In the genomic region with DNA sequence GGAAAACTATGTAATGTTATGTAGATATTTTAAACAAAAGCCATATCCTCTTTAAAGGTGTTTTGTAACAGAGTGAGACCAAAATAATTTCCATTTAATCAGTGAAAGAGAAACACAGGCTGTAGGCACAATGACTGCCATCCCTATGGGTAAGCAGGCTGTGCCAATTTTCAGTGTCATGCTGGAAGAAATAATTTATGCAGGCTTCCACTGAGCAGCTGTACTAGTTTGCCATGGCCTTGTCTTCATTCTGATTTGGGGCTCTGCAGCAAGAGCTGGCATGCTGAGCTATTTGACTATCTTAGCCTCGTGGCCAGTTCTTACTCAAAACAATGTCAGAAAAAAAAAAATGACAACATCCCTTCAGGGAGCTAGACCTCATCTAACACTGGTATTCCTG, we compare ENCODE assay signal across 23 mouse cellular contexts.
DNase-seq lines count a peak whose midpoint lies in the region; ATAC-seq and TF ChIP-seq lines count a peak whose summit lies in the region.
"Had no signal": no experiment of that assay in that cellular context is flagged by ENCODE, and none has a peak within 500 bp of the region (broad histone marks: within the 10 kb centered on the region; RNA-seq: fewer than 3 reads in every experiment).

No protein-coding gene starts in this region.

- TF ChIP-seq CTCF in midbrain, postnatal 0 days (IDR thresholded peaks at IDR 0.05) = no peak

- no peaks in the 10 kb centered on the region for H3K27me3 ChIP-seq in hindbrain, embryonic 15.5 days
- H3K27me3 ChIP-seq in hindbrain, embryonic 12.5 days = no peaks in the 10 kb centered on the region
- H3K27me3 ChIP-seq in midbrain, postnatal 0 days (ENCODE audit: insufficient read depth, low read length) = no peaks in the 10 kb centered on the region
- H3K27me3 ChIP-seq in midbrain, embryonic 13.5 days = no peaks in the 10 kb centered on the region
- no peaks in the 10 kb centered on the region for H3K27me3 ChIP-seq in kidney, embryonic 15.5 days
- H3K27me3 ChIP-seq: CH12.LX; embryonic facial prominence, embryonic 12.5 days; heart, embryonic 15.5 days; limb, embryonic 12.5 days; neural tube, embryonic 13.5 days; Patski had no signal

- 24% methylated on average over 1 of the region's 1 CpGs for WGBS in hindbrain, embryonic 15.5 days
- whole genome bisulfite sequencing in hindbrain, embryonic 12.5 days = 40% methylated on average over 1 of the region's 1 CpGs
- 10% methylated on average over 1 of the region's 1 CpGs for WGBS in midbrain, postnatal 0 days
- WGBS in midbrain, embryonic 13.5 days = 32% methylated on average over 1 of the region's 1 CpGs
- WGBS in kidney, embryonic 15.5 days = 64% methylated on average over 1 of the region's 1 CpGs

- no peak overlapping the region for H3K4me2 ChIP-seq in hindbrain, embryonic 15.5 days
- H3K4me2 ChIP-seq in hindbrain, embryonic 12.5 days (replicated peaks) = no peak overlapping the region
- H3K4me2 ChIP-seq in midbrain, postnatal 0 days (ENCODE audit: low read depth, low read length, poor library complexity, severe bottlenecking) = no peak overlapping the region
- no peak overlapping the region for H3K4me2 ChIP-seq in midbrain, embryonic 13.5 days (replicated peaks)
- no peak overlapping the region for H3K4me2 ChIP-seq in kidney, embryonic 15.5 days
- H3K4me2 ChIP-seq: embryonic facial prominence, embryonic 12.5 days; heart, embryonic 15.5 days; limb, embryonic 12.5 days; liver, embryonic 11.5 days; neural tube, embryonic 13.5 days had no signal

- no peak overlapping the region for H3K27ac ChIP-seq in hindbrain, embryonic 15.5 days (replicated peaks)
- no peak overlapping the region for H3K27ac ChIP-seq in hindbrain, embryonic 12.5 days
- H3K27ac ChIP-seq in midbrain, postnatal 0 days (ENCODE audit: low read depth, low read length) = no peak overlapping the region
- no peak overlapping the region for H3K27ac ChIP-seq in midbrain, embryonic 13.5 days
- no peak overlapping the region for H3K27ac ChIP-seq in kidney, embryonic 15.5 days
- H3K27ac ChIP-seq: embryonic facial prominence, embryonic 12.5 days; heart, embryonic 15.5 days; limb, embryonic 12.5 days; macrophage; neural tube, embryonic 13.5 days had no signal

- DNase-seq in cerebellum, postnatal 10 days = peak; percentile 21 to 34
- no peak for DNase-seq in cerebellum, adult 9-10 months
- DNase-seq in midbrain, postnatal 0 days (ENCODE audit: low spot score) = peak; percentile 51
- DNase-seq: cerebellum, adult 11-12 months; cerebellum, postnatal 25 days; heart, postnatal 36 days; kidney, adult 8-10 months; kidney, postnatal 14 days; liver, postnatal 0 days had no signal

- ATAC-seq in hindbrain, embryonic 15.5 days (ENCODE audit: low FRiP score, low read depth) = peak; percentile 77; the same call in 1 of the 2 replicates
- no peak for ATAC-seq in hindbrain, embryonic 12.5 days (ENCODE audit: low FRiP score)
- ATAC-seq in midbrain, postnatal 0 days (ENCODE audit: low FRiP score) = no peak
- no peak for ATAC-seq in midbrain, embryonic 13.5 days
- no peak for ATAC-seq in kidney, embryonic 15.5 days (replicated peaks; ENCODE audit: low FRiP score)
- ATAC-seq: liver, postnatal 0 days; lung, postnatal 0 days; Patski had no signal

- 0 out of 2 replicates have a peak, but pooled peaks cover 4% of the 10 kb centered on the region for H3K4me1 ChIP-seq in hindbrain, embryonic 15.5 days (replicated peaks)
- no peaks in the 10 kb centered on the region for H3K4me1 ChIP-seq in hindbrain, embryonic 12.5 days
- no peaks in the 10 kb centered on the region for H3K4me1 ChIP-seq in midbrain, postnatal 0 days (ENCODE audit: insufficient read depth, low read length)
- H3K4me1 ChIP-seq in midbrain, embryonic 13.5 days (replicated peaks) = no peaks in the 10 kb centered on the region
- no peaks in the 10 kb centered on the region for H3K4me1 ChIP-seq in kidney, embryonic 15.5 days
- H3K4me1 ChIP-seq: embryonic facial prominence, embryonic 12.5 days; heart, embryonic 15.5 days; limb, embryonic 12.5 days had no signal

- no peaks in the 10 kb centered on the region for H3K36me3 ChIP-seq in hindbrain, embryonic 15.5 days
- no peaks in the 10 kb centered on the region for H3K36me3 ChIP-seq in hindbrain, embryonic 12.5 days
- H3K36me3 ChIP-seq in midbrain, postnatal 0 days (ENCODE audit: insufficient read depth, low read length) = no peaks in the 10 kb centered on the region
- no peaks in the 10 kb centered on the region for H3K36me3 ChIP-seq in midbrain, embryonic 13.5 days
- H3K36me3 ChIP-seq in kidney, embryonic 15.5 days = no peaks in the 10 kb centered on the region
- H3K36me3 ChIP-seq: embryonic facial prominence, embryonic 12.5 days; G1E; heart, embryonic 15.5 days; limb, embryonic 12.5 days; neural tube, embryonic 13.5 days had no signal

- H3K4me3 ChIP-seq in hindbrain, embryonic 15.5 days = no peak overlapping the region
- H3K4me3 ChIP-seq in hindbrain, embryonic 12.5 days = no peak overlapping the region
- no peak overlapping the region for H3K4me3 ChIP-seq in midbrain, postnatal 0 days (ENCODE audit: low read depth, low read length)
- H3K4me3 ChIP-seq in midbrain, embryonic 13.5 days (replicated peaks) = no peak overlapping the region
- H3K4me3 ChIP-seq in kidney, embryonic 15.5 days (replicated peaks) = no peak overlapping the region
- H3K4me3 ChIP-seq: embryonic facial prominence, embryonic 12.5 days; heart, embryonic 15.5 days; limb, embryonic 12.5 days; neural tube, embryonic 13.5 days had no signal

- H3K9me3 ChIP-seq in hindbrain, embryonic 15.5 days = no peaks in the 10 kb centered on the region
- no peaks in the 10 kb centered on the region for H3K9me3 ChIP-seq in hindbrain, embryonic 12.5 days (replicated peaks)
- H3K9me3 ChIP-seq in midbrain, postnatal 0 days (ENCODE audit: low read length) = no peaks in the 10 kb centered on the region
- H3K9me3 ChIP-seq in midbrain, embryonic 13.5 days = no peaks in the 10 kb centered on the region
- H3K9me3 ChIP-seq in kidney, embryonic 15.5 days (replicated peaks) = no peaks in the 10 kb centered on the region
- H3K9me3 ChIP-seq: embryonic facial prominence, embryonic 12.5 days; G1E; heart, embryonic 15.5 days; limb, embryonic 12.5 days; neural tube, embryonic 13.5 days had no signal

- H3K9ac ChIP-seq in hindbrain, embryonic 15.5 days = no peak overlapping the region
- no peak overlapping the region for H3K9ac ChIP-seq in hindbrain, embryonic 12.5 days
- H3K9ac ChIP-seq in midbrain, postnatal 0 days (replicated peaks; ENCODE audit: low read length, poor library complexity, severe bottlenecking) = no peak overlapping the region
- H3K9ac ChIP-seq in midbrain, embryonic 13.5 days (replicated peaks) = no peak overlapping the region
- no peak overlapping the region for H3K9ac ChIP-seq in kidney, embryonic 15.5 days
- H3K9ac ChIP-seq: embryonic facial prominence, embryonic 12.5 days; heart, embryonic 15.5 days; limb, embryonic 12.5 days; liver, postnatal 0 days; neural tube, embryonic 13.5 days had no signal
